Mouse (Mus musculus) liver (tissue): ENCODE data around the gene BC048679.
"Not testable (repeated sequence)": the region's sequence is repeated elsewhere in the genome, so short reads cannot be mapped to it uniquely, and the experiment has no call there.

Source experiments
- DNase-seq: peaks from one replicate; pipeline ENCODE4 v3.0.0-alpha.2; 2020; ENCODE audit warnings: mixed read lengths

The BC048679 gene

GRCm38 (mm10) chr7:81498181-81498580, at the start of gene BC048679:
Gene BC048679 (minus strand): TSS chr7:81498281.
- no peak for DNase-seq

GRCm38 (mm10) chr7:81542934-81543333, 44.9 kb upstream of the BC048679 start:
- DNase-seq: no peak

- no peak for DNase-seq
Measured at GRCm38 (mm10) chr7:81541924-81542524, 43.9 kb upstream of the BC048679 start.

GRCm38 (mm10) chr7:81540999-81541398, 42.9 kb upstream of the BC048679 start:
- DNase-seq: no peak

GRCm38 (mm10) chr7:81539565-81539964, 41.5 kb upstream of the BC048679 start:
- no peak for DNase-seq

GRCm38 (mm10) chr7:81538070-81538675, 40.1 kb upstream of the BC048679 start:
- no peak for DNase-seq

GRCm38 (mm10) chr7:81536478-81536877, 38.4 kb upstream of the BC048679 start:
- no peak for DNase-seq

- DNase-seq: no peak
Measured at GRCm38 (mm10) chr7:81531462-81531861, 33.4 kb upstream of the BC048679 start.

- DNase-seq: no peak
Measured at GRCm38 (mm10) chr7:81528918-81529317, 30.8 kb upstream of the BC048679 start.

GRCm38 (mm10) chr7:81523663-81524017, 25.6 kb upstream of the BC048679 start:
- DNase-seq: no peak

GRCm38 (mm10) chr7:81523008-81523662, 25.1 kb upstream of the BC048679 start:
- peak; percentile 95 for DNase-seq

GRCm38 (mm10) chr7:81516154-81517030, 18.3 kb upstream of the BC048679 start:
- DNase-seq: no peak

- no peak for DNase-seq
Measured at GRCm38 (mm10) chr7:81514906-81515590, 17.0 kb upstream of the BC048679 start.

GRCm38 (mm10) chr7:81501050-81501449, 3.0 kb upstream of the BC048679 start:
- DNase-seq: peak; percentile 21

GRCm38 (mm10) chr7:81497171-81497570, 910 bp downstream of the BC048679 start:
- DNase-seq: no peak

- peak; percentile 53 for DNase-seq
Measured at GRCm38 (mm10) chr7:81493331-81494021, 4.6 kb downstream of the BC048679 start, which contains the start of gene Ap3b2. Gene Ap3b2 (minus strand): TSS chr7:81493925.

- no peak for DNase-seq
Measured at GRCm38 (mm10) chr7:81492628-81493027, 5.5 kb downstream of the BC048679 start.

- DNase-seq: no peak
Measured at GRCm38 (mm10) chr7:81489649-81490048, 8.4 kb downstream of the BC048679 start.

- no peak for DNase-seq
Measured at GRCm38 (mm10) chr7:81480800-81481199, 17.3 kb downstream of the BC048679 start.

GRCm38 (mm10) chr7:81479531-81480090, 18.5 kb downstream of the BC048679 start:
- no peak for DNase-seq

GRCm38 (mm10) chr7:81478261-81478660, 19.8 kb downstream of the BC048679 start:
- not testable (repeated sequence) for DNase-seq

- DNase-seq: no peak
Measured at GRCm38 (mm10) chr7:81476833-81477232, 21.2 kb downstream of the BC048679 start.
